Mouse (Mus musculus) embryonic facial prominence, embryonic 12.5 days (tissue): ENCODE results near the gene H1f0. TPM values are rescaled to one million over a fixed set of nuclear protein-coding genes. Genes with fewer than 3 reads are reported as not detected.

Experiments
- ATAC-seq: fragments of 200-750 bp; cut with Nextera tagmentation; 2 replicates; pipeline ENCODE4 v1.8.0; 2017; ENCODE audit not compliant: insufficient number of reproducible peaks, insufficient read depth, low FRiP score, low TSS enrichment
- H3K27ac ChIP-seq: fragments of 300-500 bp; sonication (generic); 2 replicates; pipeline ENCODE4 v1.5.1; 2016; ENCODE audit warnings: mild to moderate bottlenecking
- H3K27me3 ChIP-seq: fragments of 300-500 bp; sonication (generic); 2 replicates; pipeline ENCODE4 v1.6.1; 2016; ENCODE audit warnings: mild to moderate bottlenecking, moderate library complexity
- H3K36me3 ChIP-seq: fragments of 300-500 bp; sonication (generic); 2 replicates; pipeline ENCODE4 v1.6.1; 2016; ENCODE audit warnings: mild to moderate bottlenecking
- H3K4me1 ChIP-seq: fragments of 300-500 bp; sonication (generic); 2 replicates; pipeline ENCODE4 v1.6.1; 2016
- H3K4me2 ChIP-seq: fragments of 300-500 bp; sonication (generic); replicated peaks from 2 replicates; pipeline ENCODE4 v1.6.1; 2016; ENCODE audit warnings: mild to moderate bottlenecking, moderate library complexity
- H3K4me3 ChIP-seq: fragments of 300-500 bp; sonication (generic); 2 replicates; pipeline ENCODE4 v1.5.1; 2016; ENCODE audit warnings: mild to moderate bottlenecking
- H3K9ac ChIP-seq: fragments of 300-500 bp; sonication (generic); 2 replicates; pipeline ENCODE4 v1.6.1; 2016; ENCODE audit warnings: mild to moderate bottlenecking, moderate library complexity
- H3K9me3 ChIP-seq: fragments of 300-500 bp; sonication (generic); 2 replicates; pipeline ENCODE4 v1.6.1; 2016; ENCODE audit warnings: mild to moderate bottlenecking, moderate library complexity
- WGBS: fragments of 180-500 bp; shearing (Covaris S2); methylation state at CpG from one replicate; pipeline ENCODE4 v1.1.7; 2016; 5-methylcytosine and 5-hydroxymethylcytosine counted together
- polyA plus RNA-seq: library from polyadenylated mRNA; unstranded; fragments of >200 nt; fragmentation: Nextera tagmentation; extraction: Ambion mirVana; gene quantifications from 2 replicates; pipeline ENCODE4 v1.2.1, GENCODE M21; 2016

H1f0 gene
- polyA plus RNA-seq, 1 experiment from 2014 or later, result 519 TPM

GRCm38 (mm10) chr15:79042721-79043491 lies 14.7 kb downstream of the H1f0 start:
- peaks cover 51% of the 10 kb centered on the region for H3K27me3 ChIP-seq
- WGBS, result under 1% methylated on average over 103 of the region's 105 CpGs

GRCm38 (mm10) chr15:79044837-79045236 lies 16.6 kb downstream of the H1f0 start:
- H3K4me3 ChIP-seq, result no peak overlapping the region
- no peaks in the 10 kb centered on the region for H3K9me3 ChIP-seq
- ATAC-seq, result no peak
- H3K27ac ChIP-seq, result no peak overlapping the region
- WGBS, result 14% methylated on average over 4 of the region's 4 CpGs
- peaks cover 46% of the 10 kb centered on the region for H3K27me3 ChIP-seq
- H3K36me3 ChIP-seq, result no peaks in the 10 kb centered on the region
- peaks cover 21% of the 10 kb centered on the region for H3K4me1 ChIP-seq
- H3K4me2 ChIP-seq, result no peak overlapping the region
- no peak overlapping the region for H3K9ac ChIP-seq

More at GRCm38 (mm10) chr15:79042721-79043491, 14.7 kb downstream of the H1f0 start:
- H3K27ac ChIP-seq, result no peak overlapping the region
- H3K4me3 ChIP-seq, result peak overlapping the region; percentile 61
- H3K4me2 ChIP-seq, result peak overlapping the region; percentile 99
- no peaks in the 10 kb centered on the region for H3K36me3 ChIP-seq
- H3K4me1 ChIP-seq, result peaks cover 22% of the 10 kb centered on the region
- peak overlapping the region; percentile 60 for H3K9ac ChIP-seq
- ATAC-seq, result 0 out of 2 replicates have a peak, but pooled peaks have one; percentile 24
- no peaks in the 10 kb centered on the region for H3K9me3 ChIP-seq

GRCm38 (mm10) chr15:79048186-79048585 lies 19.9 kb downstream of the H1f0 start:
- Histone ChIP-seq H3K9me3 (no peaks in the 10 kb centered on the region), H3K4me1 (no peaks in the 10 kb centered on the region), H3K27me3 (peaks cover 17% of the 10 kb centered on the region), H3K9ac (no peak overlapping the region), H3K4me3 (no peak overlapping the region), H3K27ac (no peak overlapping the region), H3K36me3 (peaks cover 9% of the 10 kb centered on the region), H3K4me2 (no peak overlapping the region)
- WGBS, result 65% methylated on average over 4 of the region's 4 CpGs
- no peak for ATAC-seq

- Histone ChIP-seq H3K9ac (no peak overlapping the region), H3K4me3 (no peak overlapping the region), H3K36me3 (peaks cover 30% of the 10 kb centered on the region), H3K9me3 (no peaks in the 10 kb centered on the region), H3K4me1 (no peaks in the 10 kb centered on the region), H3K4me2 (no peak overlapping the region), H3K27me3 (no peaks in the 10 kb centered on the region; the same call in 1 of the 2 replicates), H3K27ac (no peak overlapping the region)
- peak; percentile 30; the same call in 1 of the 2 replicates for ATAC-seq
- WGBS, result 68% methylated on average over 9 of the region's 9 CpGs
Measured at GRCm38 (mm10) chr15:79050160-79050845, 22.1 kb downstream of the H1f0 start.

GRCm38 (mm10) chr15:79050964-79051363 lies 22.7 kb downstream of the H1f0 start:
- Histone ChIP-seq H3K36me3 (peaks cover 37% of the 10 kb centered on the region), H3K4me3 (no peak overlapping the region), H3K4me2 (no peak overlapping the region), H3K4me1 (no peaks in the 10 kb centered on the region), H3K9me3 (no peaks in the 10 kb centered on the region), H3K27me3 (no peaks in the 10 kb centered on the region), H3K27ac (peak overlapping the region; percentile 31; the same call in 1 of the 2 replicates), H3K9ac (no peak overlapping the region)
- ATAC-seq, result no peak
- WGBS, result 82% methylated on average over 2 of the region's 2 CpGs

GRCm38 (mm10) chr15:79051461-79052360 lies 23.5 kb downstream of the H1f0 start:
- Histone ChIP-seq H3K4me2 (no peak overlapping the region), H3K36me3 (peaks cover 44% of the 10 kb centered on the region), H3K27ac (peak overlapping the region; percentile 31; the same call in 1 of the 2 replicates), H3K27me3 (no peaks in the 10 kb centered on the region), H3K9ac (no peak overlapping the region), H3K4me1 (no peaks in the 10 kb centered on the region), H3K9me3 (no peaks in the 10 kb centered on the region), H3K4me3 (no peak overlapping the region)
- ATAC-seq, result no peak
- 70% methylated on average over 13 of the region's 13 CpGs for WGBS

- 83% methylated on average over 2 of the region's 2 CpGs for WGBS
- H3K27ac ChIP-seq, result no peak overlapping the region
- H3K9ac ChIP-seq, result no peak overlapping the region
- H3K36me3 ChIP-seq, result peaks cover 51% of the 10 kb centered on the region
- no peak overlapping the region for H3K4me2 ChIP-seq
- ATAC-seq, result no peak
- no peaks in the 10 kb centered on the region for H3K9me3 ChIP-seq
- H3K4me1 ChIP-seq, result no peaks in the 10 kb centered on the region
- H3K27me3 ChIP-seq, result no peaks in the 10 kb centered on the region
- no peak overlapping the region for H3K4me3 ChIP-seq
Measured at GRCm38 (mm10) chr15:79052366-79052765, 24.1 kb downstream of the H1f0 start.

- Histone ChIP-seq H3K4me3 (no peak overlapping the region), H3K4me2 (no peak overlapping the region), H3K4me1 (peaks cover 8% of the 10 kb centered on the region), H3K9ac (no peak overlapping the region), H3K9me3 (no peaks in the 10 kb centered on the region), H3K27ac (no peak overlapping the region), H3K36me3 (peaks cover 84% of the 10 kb centered on the region), H3K27me3 (no peaks in the 10 kb centered on the region)
- 89% methylated on average over 7 of the region's 7 CpGs for WGBS
- ATAC-seq, result no peak
Measured at GRCm38 (mm10) chr15:79056601-79057000, 28.4 kb downstream of the H1f0 start.

- Histone ChIP-seq H3K9me3 (no peaks in the 10 kb centered on the region), H3K4me1 (peaks cover 11% of the 10 kb centered on the region), H3K27ac (no peak overlapping the region), H3K4me3 (no peak overlapping the region), H3K27me3 (no peaks in the 10 kb centered on the region), H3K36me3 (peaks cover 77% of the 10 kb centered on the region), H3K4me2 (no peak overlapping the region), H3K9ac (no peak overlapping the region)
- 90% methylated on average over 6 of the region's 6 CpGs for WGBS
- ATAC-seq, result no peak
Measured at GRCm38 (mm10) chr15:79057850-79058249, 29.6 kb downstream of the H1f0 start.

- 81% methylated on average over 14 of the region's 14 CpGs for WGBS
- Histone ChIP-seq H3K4me1 (peaks cover 11% of the 10 kb centered on the region), H3K4me3 (no peak overlapping the region), H3K36me3 (peaks cover 46% of the 10 kb centered on the region), H3K9ac (no peak overlapping the region), H3K27me3 (no peaks in the 10 kb centered on the region), H3K9me3 (no peaks in the 10 kb centered on the region), H3K4me2 (peak overlapping the region; percentile 73; the same call in 1 of the 2 replicates), H3K27ac (no peak overlapping the region)
- ATAC-seq, result no peak
Measured at GRCm38 (mm10) chr15:79060887-79061565, 32.8 kb downstream of the H1f0 start.
